Mouse (Mus musculus) neural tube, embryonic 14.5 days (tissue): ENCODE measurements at regions not wholly inside any gene's neighbourhood (a gene's known extent, or its start where the extent isn't known, plus 50 kb on each side); places are given as distances from the start of the nearest gene placed in this dataset.

Experiments used
- ATAC-seq: fragments of 200-750 bp; cut with Nextera tagmentation; 2 replicates; pipeline ENCODE4 v1.8.0; 2017; ENCODE audit warnings: low read depth, mild to moderate bottlenecking, moderate TSS enrichment, moderate library complexity
- H3K27ac ChIP-seq: fragments of 300-500 bp; sonication (generic); 2 replicates; pipeline ENCODE4 v1.5.1; 2014; ENCODE audit warnings: low read depth, mild to moderate bottlenecking, control low read depth, low read length, moderate library complexity, mixed read lengths
- H3K27me3 ChIP-seq: fragments of 300-500 bp; sonication (generic); 2 replicates; pipeline ENCODE4 v1.6.1; 2014; ENCODE audit warnings: low read length; ENCODE audit not compliant: control insufficient read depth, insufficient read depth
- H3K36me3 ChIP-seq: fragments of 300-500 bp; sonication (generic); 2 replicates; pipeline ENCODE4 v1.6.1; 2014; ENCODE audit warnings: low read length, mixed read lengths; ENCODE audit not compliant: control insufficient read depth, insufficient read depth
- H3K4me1 ChIP-seq: fragments of 300-500 bp; sonication (generic); 2 replicates; pipeline ENCODE4 v1.6.1; 2014; ENCODE audit warnings: low read length; ENCODE audit not compliant: control insufficient read depth, insufficient read depth
- H3K4me2 ChIP-seq: fragments of 300-500 bp; sonication (generic); 2 replicates; pipeline ENCODE4 v1.6.1; 2014; ENCODE audit warnings: mild to moderate bottlenecking, low read depth, low read length, control low read depth
- H3K4me3 ChIP-seq: fragments of 300-500 bp; sonication (generic); 2 replicates; pipeline ENCODE4 v1.5.1; 2014; ENCODE audit warnings: low read depth, low read length, control low read depth, mixed read lengths
- H3K9ac ChIP-seq: fragments of 300-500 bp; sonication (generic); replicated peaks from 2 replicates; pipeline ENCODE4 v1.6.1; 2014; ENCODE audit warnings: low read depth, mild to moderate bottlenecking, control low read depth, low read length, mixed read lengths
- H3K9me3 ChIP-seq: fragments of 300-500 bp; sonication (generic); 2 replicates; pipeline ENCODE4 v1.6.1; 2016; ENCODE audit warnings: low read length; ENCODE audit not compliant: control insufficient read depth
- WGBS: fragments of 180-500 bp; shearing (Covaris S2); extraction: QIAGEN DNeasy Blood & Tissue Kit; methylation state at CpG from one replicate; pipeline ENCODE4 v1.1.7; 2014; 5-methylcytosine and 5-hydroxymethylcytosine counted together

GRCm38 (mm10) chr1:128722061-128722471 lies 130.0 kb upstream of the Cxcr4 start:
- Histone ChIP-seq H3K4me3 (no peak overlapping the region), H3K9me3 (no peaks in the 10 kb centered on the region), H3K27me3 (no peaks in the 10 kb centered on the region), H3K4me2 (no peak overlapping the region), H3K27ac (no peak overlapping the region), H3K36me3 (no peaks in the 10 kb centered on the region), H3K4me1 (no peaks in the 10 kb centered on the region), H3K9ac (no peak overlapping the region)
- WGBS, result 70% methylated on average over 2 of the region's 2 CpGs
- ATAC-seq, result no peak

GRCm38 (mm10) chr1:128714843-128715242 lies 122.8 kb upstream of the Cxcr4 start:
- no peaks in the 10 kb centered on the region for H3K36me3 ChIP-seq
- H3K4me3 ChIP-seq, result no peak overlapping the region
- H3K4me2 ChIP-seq, result no peak overlapping the region
- no peaks in the 10 kb centered on the region for H3K4me1 ChIP-seq
- H3K9ac ChIP-seq, result no peak overlapping the region
- no peak overlapping the region for H3K27ac ChIP-seq
- no peaks in the 10 kb centered on the region for H3K27me3 ChIP-seq
- WGBS, result 65% methylated on average over 6 of the region's 6 CpGs
- ATAC-seq, result no peak
- H3K9me3 ChIP-seq, result no peaks in the 10 kb centered on the region

GRCm38 (mm10) chr1:128712876-128713275 lies 120.8 kb upstream of the Cxcr4 start:
- WGBS, result 76% methylated on average over 7 of the region's 7 CpGs
- H3K4me3 ChIP-seq, result no peak overlapping the region
- no peak overlapping the region for H3K27ac ChIP-seq
- ATAC-seq, result no peak
- no peaks in the 10 kb centered on the region for H3K27me3 ChIP-seq
- H3K36me3 ChIP-seq, result no peaks in the 10 kb centered on the region
- H3K4me1 ChIP-seq, result no peaks in the 10 kb centered on the region
- H3K4me2 ChIP-seq, result no peak overlapping the region
- H3K9me3 ChIP-seq, result no peaks in the 10 kb centered on the region
- H3K9ac ChIP-seq, result no peak overlapping the region

DNA sequence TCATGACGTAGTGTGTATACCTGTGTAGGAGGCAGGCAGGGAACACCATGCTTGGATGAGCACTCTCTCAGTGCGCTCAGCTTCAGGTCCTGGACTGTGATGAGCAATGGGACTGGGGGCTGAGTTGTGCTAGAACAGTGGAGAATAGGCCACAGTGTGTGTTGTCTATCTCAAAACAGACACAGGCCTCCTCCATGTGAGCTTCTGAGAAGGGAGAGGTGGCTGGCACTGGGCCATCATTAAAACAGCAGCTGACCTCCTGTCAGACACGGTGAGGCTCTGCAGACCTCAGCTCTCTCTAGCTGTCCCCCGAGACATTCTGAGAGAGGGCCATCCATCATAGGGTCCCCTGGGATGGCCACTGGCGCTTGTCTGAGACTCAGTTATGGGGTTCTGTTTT lies 119.0 kb upstream of the Cxcr4 start:
- Histone ChIP-seq H3K4me3 (no peak overlapping the region), H3K9ac (no peak overlapping the region), H3K9me3 (no peaks in the 10 kb centered on the region), H3K27ac (no peak overlapping the region), H3K4me1 (no peaks in the 10 kb centered on the region), H3K4me2 (no peak overlapping the region), H3K36me3 (no peaks in the 10 kb centered on the region), H3K27me3 (no peaks in the 10 kb centered on the region)
- no peak for ATAC-seq
- 62% methylated on average over 5 of the region's 5 CpGs for WGBS

GRCm38 (mm10) chr1:128707747-128708146 lies 115.7 kb upstream of the Cxcr4 start:
- Histone ChIP-seq H3K36me3 (no peaks in the 10 kb centered on the region), H3K27me3 (no peaks in the 10 kb centered on the region), H3K4me3 (no peak overlapping the region), H3K9me3 (no peaks in the 10 kb centered on the region), H3K27ac (no peak overlapping the region), H3K4me2 (no peak overlapping the region), H3K9ac (no peak overlapping the region), H3K4me1 (no peaks in the 10 kb centered on the region)
- WGBS, result 96% methylated on average over 6 of the region's 6 CpGs
- no peak for ATAC-seq

GRCm38 (mm10) chr1:128706167-128706566 lies 114.1 kb upstream of the Cxcr4 start:
- H3K9ac ChIP-seq, result no peak overlapping the region
- no peak for ATAC-seq
- no peak overlapping the region for H3K4me3 ChIP-seq
- H3K4me1 ChIP-seq, result no peaks in the 10 kb centered on the region
- H3K9me3 ChIP-seq, result no peaks in the 10 kb centered on the region
- H3K4me2 ChIP-seq, result no peak overlapping the region
- no peak overlapping the region for H3K27ac ChIP-seq
- WGBS, result 96% methylated on average over 2 of the region's 2 CpGs
- H3K36me3 ChIP-seq, result no peaks in the 10 kb centered on the region
- H3K27me3 ChIP-seq, result no peaks in the 10 kb centered on the region

GRCm38 (mm10) chr1:128705071-128705503 lies 113.0 kb upstream of the Cxcr4 start:
- Histone ChIP-seq H3K27me3 (no peaks in the 10 kb centered on the region), H3K9ac (no peak overlapping the region), H3K4me3 (no peak overlapping the region), H3K27ac (no peak overlapping the region), H3K4me1 (no peaks in the 10 kb centered on the region), H3K9me3 (no peaks in the 10 kb centered on the region), H3K4me2 (no peak overlapping the region), H3K36me3 (no peaks in the 10 kb centered on the region)
- WGBS, result 70% methylated on average over 3 of the region's 3 CpGs
- no peak for ATAC-seq

- Histone ChIP-seq H3K27ac (no peak overlapping the region), H3K9me3 (no peaks in the 10 kb centered on the region), H3K36me3 (no peaks in the 10 kb centered on the region), H3K4me1 (no peaks in the 10 kb centered on the region), H3K4me3 (no peak overlapping the region), H3K27me3 (no peaks in the 10 kb centered on the region), H3K4me2 (no peak overlapping the region), H3K9ac (no peak overlapping the region)
- no peak for ATAC-seq
- WGBS, result 62% methylated on average over 3 of the region's 3 CpGs
Observed at GRCm38 (mm10) chr1:128701326-128701725, 109.2 kb upstream of the Cxcr4 start.

DNA sequence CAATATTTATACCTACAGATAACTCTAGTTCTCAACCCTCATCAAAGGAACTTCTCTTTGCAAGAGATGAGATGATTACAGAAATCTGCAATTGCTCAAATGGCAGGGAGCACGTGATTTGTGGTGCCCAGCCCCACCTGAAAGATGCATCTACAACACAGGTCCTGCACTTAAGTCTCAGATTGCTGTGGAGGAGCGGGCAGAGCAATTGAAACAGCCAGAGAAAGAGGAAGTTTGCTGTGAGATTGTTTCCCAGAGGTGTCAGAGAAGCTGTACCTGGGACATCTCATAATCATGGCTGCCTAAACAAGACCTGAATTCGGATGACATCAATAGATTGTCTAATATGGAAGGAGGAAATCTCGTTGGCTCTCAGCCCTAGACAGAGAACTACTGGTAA lies 105.9 kb upstream of the Cxcr4 start:
- Histone ChIP-seq H3K4me1 (no peaks in the 10 kb centered on the region), H3K9me3 (no peaks in the 10 kb centered on the region), H3K9ac (no peak overlapping the region), H3K4me2 (no peak overlapping the region), H3K4me3 (no peak overlapping the region), H3K36me3 (no peaks in the 10 kb centered on the region), H3K27me3 (no peaks in the 10 kb centered on the region), H3K27ac (no peak overlapping the region)
- 93% methylated on average over 4 of the region's 4 CpGs for WGBS
- no peak for ATAC-seq

GRCm38 (mm10) chr1:128695936-128696335 lies 103.8 kb upstream of the Cxcr4 start:
- no peaks in the 10 kb centered on the region for H3K9me3 ChIP-seq
- no peak for ATAC-seq
- H3K27me3 ChIP-seq, result no peaks in the 10 kb centered on the region
- no peaks in the 10 kb centered on the region for H3K36me3 ChIP-seq
- no peak overlapping the region for H3K4me3 ChIP-seq
- no peak overlapping the region for H3K9ac ChIP-seq
- H3K4me1 ChIP-seq, result no peaks in the 10 kb centered on the region
- no peak overlapping the region for H3K4me2 ChIP-seq
- WGBS, result 92% methylated on average over 2 of the region's 2 CpGs
- H3K27ac ChIP-seq, result no peak overlapping the region
